Mouse (Mus musculus) heart, adult 2 months (tissue): ENCODE data around the gene Rims3.

ENCODE experiments used
- CTCF ChIP-seq: fragments of 200-600 bp; IDR thresholded peaks from 2 replicates; pipeline ENCODE4 v1.8.1; 2022; ENCODE audit warnings: antibody characterized with exemption, mild to moderate bottlenecking, moderate library complexity
- EP300 ChIP-seq: fragments of 200-500 bp; IDR thresholded peaks from 2 replicates; pipeline ENCODE4 v1.6.1; 2011; ENCODE audit warnings: low read depth, low read length, control low read depth; ENCODE audit not compliant: insufficient read depth
- POLR2A ChIP-seq: fragments of 200-500 bp; IDR thresholded peaks from 2 replicates; pipeline ENCODE4 v1.6.1; 2011; ENCODE audit warnings: mild to moderate bottlenecking, low read depth, low read length, control low read depth; ENCODE audit not compliant: insufficient read depth

DNA sequence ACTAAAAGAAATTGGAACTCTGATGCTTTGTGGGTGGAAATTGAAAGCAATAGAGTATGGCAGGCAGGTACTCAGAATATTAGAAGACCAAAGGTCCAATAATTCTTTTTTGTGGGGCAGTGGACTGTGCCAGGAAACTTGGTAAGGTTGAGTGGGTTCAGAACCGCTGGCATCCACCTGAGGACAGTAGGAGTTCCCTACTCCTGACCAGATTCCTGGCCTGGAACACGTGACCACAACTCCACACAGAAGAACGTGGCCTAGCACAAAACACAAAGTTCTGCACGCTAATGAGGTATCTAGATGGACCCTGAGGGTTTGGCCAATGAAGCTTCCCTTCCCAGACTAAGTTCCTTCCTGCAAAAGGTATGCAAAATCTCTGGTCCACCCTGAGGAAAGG, 58.2 kb downstream of the Rims3 start:
- no peak for TF ChIP-seq POLR2A
- TF ChIP-seq EP300, result no peak
- TF ChIP-seq CTCF, result no peak
